Mouse (Mus musculus): ENCODE results near the gene Selenoh. TPM values are rescaled to one million over a fixed set of nuclear protein-coding genes. Genes with fewer than 3 reads are reported as not detected.
"Not testable (repeated sequence)": the region's sequence is repeated elsewhere in the genome, so short reads cannot be mapped to it uniquely, and the experiment has no call there.

Gene Selenoh
- polyA plus RNA-seq, 1 experiment, result 19.5 TPM

DNA sequence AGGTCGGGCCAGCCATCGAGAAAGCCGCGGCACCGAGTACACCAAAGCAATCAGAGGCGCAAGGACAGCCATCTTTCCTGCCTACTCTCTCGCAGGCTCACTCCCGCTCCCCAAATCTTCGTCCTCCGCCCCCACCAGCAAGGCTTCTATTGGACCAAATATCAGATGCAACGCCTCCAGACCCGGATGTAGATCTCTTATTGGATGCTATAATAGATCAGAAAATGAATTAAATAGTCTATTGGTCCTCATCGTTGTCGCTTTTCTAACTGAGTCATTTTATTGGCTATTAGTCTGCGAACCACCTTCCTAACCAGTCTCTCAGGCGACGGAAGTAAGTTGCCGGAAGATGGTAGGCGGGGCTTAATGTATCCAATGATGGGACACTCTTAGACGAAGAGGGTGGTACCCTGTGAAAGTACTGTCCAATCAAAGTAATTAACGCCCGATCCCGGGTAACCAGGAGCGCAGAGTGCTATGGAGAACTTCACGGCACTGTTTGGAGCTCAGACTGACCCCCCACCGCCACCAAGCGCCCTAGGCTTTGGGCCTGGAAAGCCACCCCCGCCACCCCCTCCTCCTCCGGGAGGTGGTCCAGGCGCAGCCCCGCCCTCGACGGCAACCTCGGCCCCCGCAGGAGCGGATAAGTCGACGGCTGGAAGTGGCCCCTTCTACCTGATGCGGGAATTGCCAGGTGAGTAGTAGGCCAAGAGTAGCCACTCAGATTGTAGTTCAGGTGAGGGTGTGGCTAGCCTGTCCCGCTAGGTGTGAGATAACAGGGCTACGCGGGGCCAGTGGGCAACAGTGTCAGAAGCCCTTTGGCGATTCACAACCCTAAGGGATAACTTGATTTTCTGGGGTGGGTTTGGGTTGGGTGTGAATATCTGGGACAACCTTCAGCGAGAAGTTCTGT is 7.7 kb upstream of the Selenoh start, which contains the start of the genes Gm28635 and Med19:
Gene Gm28635 (minus strand): TSS at position 74 of the 913 bp plus-strand sequence.
Gene Med19 (plus strand): TSS at position 435 of the 913 bp plus-strand sequence.
- Histone ChIP-seq H3K4me3 (replicated peaks) (peak within 1 kb of the TSS; percentile 78), H3K4me1 (ENCODE audit: control insufficient read depth) (peaks cover 63% of the 10 kb centered on the region), H3K27me3 (ENCODE audit: control insufficient read depth) (no peaks in the 10 kb centered on the region), H3K9me3 (ENCODE audit: control insufficient read depth, low read length) (no peaks in the 10 kb centered on the region), H3K36me3 (ENCODE audit: control insufficient read depth) (peaks cover 66% of the 10 kb centered on the region)
- TF ChIP-seq GATA1 (IDR thresholded peaks at IDR 0.05; ENCODE audit: low read length) (no peak), TAL1 (IDR thresholded peaks at IDR 0.05; ENCODE audit: low read length) (no peak)

- TF ChIP-seq TAL1 (IDR thresholded peaks at IDR 0.05; ENCODE audit: low read length) (no peak), GATA1 (IDR thresholded peaks at IDR 0.05; ENCODE audit: low read length) (peak; percentile 37; the same call in 1 of the 2 replicates)
- no peaks in the 10 kb centered on the region for H3K9me3 ChIP-seq (ENCODE audit: control insufficient read depth, low read length)
- H3K27me3 ChIP-seq (ENCODE audit: control insufficient read depth), result no peaks in the 10 kb centered on the region
- peaks cover 67% of the 10 kb centered on the region for H3K36me3 ChIP-seq (ENCODE audit: control insufficient read depth)
- H3K4me1 ChIP-seq (ENCODE audit: control insufficient read depth), result peaks cover 56% of the 10 kb centered on the region
- H3K4me3 ChIP-seq (replicated peaks), result peak overlapping the region; percentile 78
Observed at GRCm38 (mm10) chr2:84677270-84677967, 6.8 kb upstream of the Selenoh start.

GRCm38 (mm10) chr2:84671535-84671934 is 965 bp upstream of the Selenoh start:
- not testable (repeated sequence) for H3K27me3 ChIP-seq (ENCODE audit: control insufficient read depth); H3K4me3 ChIP-seq (replicated peaks); H3K9me3 ChIP-seq (ENCODE audit: control insufficient read depth, low read length)
- peaks cover 36% of the 10 kb centered on the region for H3K4me1 ChIP-seq (ENCODE audit: control insufficient read depth)
- H3K36me3 ChIP-seq (ENCODE audit: control insufficient read depth), result peaks cover 59% of the 10 kb centered on the region

- H3K9me3 ChIP-seq (ENCODE audit: control insufficient read depth, low read length), result no peaks in the 10 kb centered on the region
- no peak for TF ChIP-seq TAL1 (IDR thresholded peaks at IDR 0.05; ENCODE audit: low read length)
- TF ChIP-seq GATA1 (IDR thresholded peaks at IDR 0.05; ENCODE audit: low read length), result no peak
Observed at GRCm38 (mm10) chr2:84669828-84670568, 572 bp downstream of the Selenoh start.

GRCm38 (mm10) chr2:84666081-84666480 is 4.5 kb downstream of the Selenoh start:
- Histone ChIP-seq H3K27me3 (ENCODE audit: control insufficient read depth) (no peaks in the 10 kb centered on the region), H3K4me3 (replicated peaks) (no peak overlapping the region), H3K4me1 (ENCODE audit: control insufficient read depth) (peaks cover 21% of the 10 kb centered on the region), H3K36me3 (ENCODE audit: control insufficient read depth) (peaks cover 11% of the 10 kb centered on the region), H3K9me3 (ENCODE audit: control insufficient read depth, low read length) (no peaks in the 10 kb centered on the region)
- TF ChIP-seq TAL1 (IDR thresholded peaks at IDR 0.05; ENCODE audit: low read length) (no peak), GATA1 (IDR thresholded peaks at IDR 0.05; ENCODE audit: low read length) (no peak)

More at GRCm38 (mm10) chr2:84669828-84670568, 572 bp downstream of the Selenoh start:
- Histone ChIP-seq H3K27me3 (ENCODE audit: control insufficient read depth) (no peaks in the 10 kb centered on the region), H3K36me3 (ENCODE audit: control insufficient read depth) (peaks cover 43% of the 10 kb centered on the region), H3K4me3 (replicated peaks) (peak overlapping the region; percentile 88), H3K4me1 (ENCODE audit: control insufficient read depth) (peaks cover 27% of the 10 kb centered on the region)

DNA sequence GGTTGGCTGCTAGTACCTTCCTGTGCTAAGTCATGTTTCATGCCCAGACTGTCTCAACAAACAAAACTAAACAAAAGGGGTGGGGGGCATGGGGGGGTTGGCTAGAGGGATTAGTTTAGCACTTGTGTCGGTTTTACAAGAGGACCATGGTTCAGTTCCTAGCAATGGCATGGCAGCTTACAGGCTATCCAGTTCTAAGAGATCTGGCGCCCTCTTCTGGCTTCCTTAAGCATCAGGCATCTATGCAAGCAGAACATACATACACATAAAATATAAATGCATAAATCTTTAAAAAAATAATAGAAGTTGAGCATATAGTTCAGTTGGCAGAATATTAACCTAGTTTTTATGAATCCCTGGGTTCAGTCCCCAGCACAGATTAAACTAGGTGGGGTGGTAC is 7.7 kb downstream of the Selenoh start:
- Histone ChIP-seq H3K36me3 (ENCODE audit: control insufficient read depth) (no peaks in the 10 kb centered on the region), H3K9me3 (ENCODE audit: control insufficient read depth, low read length) (no peaks in the 10 kb centered on the region; the same call in 1 of the 2 replicates), H3K27me3 (ENCODE audit: control insufficient read depth) (no peaks in the 10 kb centered on the region), H3K4me3 (replicated peaks) (no peak overlapping the region), H3K4me1 (ENCODE audit: control insufficient read depth) (peaks cover 2% of the 10 kb centered on the region; the same call in 1 of the 2 replicates)
- no peak for TF ChIP-seq TAL1 (IDR thresholded peaks at IDR 0.05; ENCODE audit: low read length)
- TF ChIP-seq GATA1 (IDR thresholded peaks at IDR 0.05; ENCODE audit: low read length), result no peak

DNA sequence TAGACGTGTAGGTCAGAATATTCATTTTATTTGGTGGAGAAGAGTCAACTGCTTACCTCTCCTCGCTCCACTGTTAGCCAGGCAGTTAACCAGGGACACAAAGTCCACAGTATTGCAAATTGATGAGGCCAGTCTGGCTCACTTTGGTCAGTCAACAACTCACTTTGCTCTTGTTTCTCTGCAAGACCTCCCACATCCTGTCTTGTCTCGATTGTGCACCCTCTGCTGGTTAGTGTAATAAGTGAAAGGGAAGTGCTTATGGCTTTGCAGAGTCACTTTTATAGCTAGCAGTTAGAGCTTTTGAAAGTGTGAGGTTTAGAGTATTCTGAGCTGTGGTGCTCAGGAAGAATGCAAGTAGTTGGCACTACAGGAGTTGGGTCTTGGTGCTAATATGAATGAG is 10.3 kb downstream of the Selenoh start:
- H3K27me3 ChIP-seq (ENCODE audit: control insufficient read depth), result no peaks in the 10 kb centered on the region
- no peak for TF ChIP-seq TAL1 (IDR thresholded peaks at IDR 0.05; ENCODE audit: low read length)
- H3K4me3 ChIP-seq (replicated peaks), result no peak overlapping the region
- no peaks in the 10 kb centered on the region for H3K36me3 ChIP-seq (ENCODE audit: control insufficient read depth)
- no peaks in the 10 kb centered on the region for H3K4me1 ChIP-seq (ENCODE audit: control insufficient read depth)
- no peaks in the 10 kb centered on the region; the same call in 1 of the 2 replicates for H3K9me3 ChIP-seq (ENCODE audit: control insufficient read depth, low read length)

GRCm38 (mm10) chr2:84658806-84659205 is 11.8 kb downstream of the Selenoh start, which contains the start of gene Btbd18:
Gene Btbd18 (plus strand): TSS chr2:84659079.
- H3K27me3 ChIP-seq (ENCODE audit: control insufficient read depth), result no peaks in the 10 kb centered on the region; the same call in 1 of the 2 replicates
- H3K36me3 ChIP-seq (ENCODE audit: control insufficient read depth), result no peaks in the 10 kb centered on the region
- H3K4me3 ChIP-seq (replicated peaks), result no peak within 1 kb of the TSS
- TF ChIP-seq TAL1 (IDR thresholded peaks at IDR 0.05; ENCODE audit: low read length) (no peak), GATA1 (IDR thresholded peaks at IDR 0.05; ENCODE audit: low read length) (no peak)
- no peaks in the 10 kb centered on the region for H3K4me1 ChIP-seq (ENCODE audit: control insufficient read depth)
- no peaks in the 10 kb centered on the region; the same call in 1 of the 2 replicates for H3K9me3 ChIP-seq (ENCODE audit: control insufficient read depth, low read length)

Measured in erythroblast, embryonic 14.5 days (primary cell).